Mouse (Mus musculus): ENCODE measurements at regions not wholly inside any gene's neighbourhood (a gene's known extent, or its start where the extent isn't known, plus 50 kb on each side); places are given as distances from the start of the nearest gene placed in this dataset.

GRCm38 (mm10) chr10:117458271-117459040 is 78.6 kb upstream of the Cpsf6 start:
- H3K4me3 ChIP-seq (replicated peaks): no peak overlapping the region
- no peak overlapping the region for H3K9ac ChIP-seq
- H3K27me3 ChIP-seq: no peaks in the 10 kb centered on the region
- 89% methylated on average over 11 of the region's 11 CpGs for WGBS
- H3K9me3 ChIP-seq (replicated peaks): no peaks in the 10 kb centered on the region
- no peaks in the 10 kb centered on the region for H3K36me3 ChIP-seq
- no peak overlapping the region for H3K27ac ChIP-seq
- ATAC-seq (replicated peaks; ENCODE audit: low FRiP score): no peak
- peaks cover 20% of the 10 kb centered on the region for H3K4me1 ChIP-seq
- H3K4me2 ChIP-seq: no peak overlapping the region

- Histone ChIP-seq H3K9me3 (replicated peaks) (no peaks in the 10 kb centered on the region), H3K4me3 (replicated peaks) (no peak overlapping the region), H3K9ac (no peak overlapping the region), H3K4me2 (no peak overlapping the region), H3K27ac (no peak overlapping the region), H3K4me1 (peaks cover 21% of the 10 kb centered on the region), H3K36me3 (no peaks in the 10 kb centered on the region), H3K27me3 (no peaks in the 10 kb centered on the region)
- ATAC-seq (replicated peaks; ENCODE audit: low FRiP score): no peak
- 69% methylated on average over 2 of the region's 2 CpGs for WGBS
Observed at GRCm38 (mm10) chr10:117457701-117457950, 77.8 kb upstream of the Cpsf6 start.

GRCm38 (mm10) chr10:117456904-117457700 is 77.3 kb upstream of the Cpsf6 start:
- peaks cover 25% of the 10 kb centered on the region for H3K4me1 ChIP-seq
- no peaks in the 10 kb centered on the region for H3K27me3 ChIP-seq
- H3K9ac ChIP-seq: no peak overlapping the region
- no peak overlapping the region for H3K4me2 ChIP-seq
- no peaks in the 10 kb centered on the region for H3K36me3 ChIP-seq
- WGBS: 47% methylated on average over 18 of the region's 18 CpGs
- no peak overlapping the region for H3K4me3 ChIP-seq (replicated peaks)
- ATAC-seq (replicated peaks; ENCODE audit: low FRiP score): peak; percentile 35
- peak overlapping the region; percentile 51; the same call in 1 of the 2 replicates for H3K27ac ChIP-seq
- H3K9me3 ChIP-seq (replicated peaks): no peaks in the 10 kb centered on the region

- Histone ChIP-seq H3K9ac (no peak overlapping the region), H3K27ac (peak overlapping the region; percentile 56), H3K4me1 (peaks cover 25% of the 10 kb centered on the region), H3K36me3 (no peaks in the 10 kb centered on the region), H3K9me3 (replicated peaks) (no peaks in the 10 kb centered on the region), H3K4me2 (no peak overlapping the region), H3K27me3 (no peaks in the 10 kb centered on the region), H3K4me3 (replicated peaks) (no peak overlapping the region)
- 49% methylated on average over 8 of the region's 8 CpGs for WGBS
- ATAC-seq (replicated peaks; ENCODE audit: low FRiP score): no peak
Observed at GRCm38 (mm10) chr10:117456427-117456826, 76.6 kb upstream of the Cpsf6 start.

GRCm38 (mm10) chr10:117455595-117456302 is 75.9 kb upstream of the Cpsf6 start:
- peaks cover 25% of the 10 kb centered on the region for H3K4me1 ChIP-seq
- H3K4me2 ChIP-seq: no peak overlapping the region
- ATAC-seq (replicated peaks; ENCODE audit: low FRiP score): no peak; the same call in 1 of the 2 replicates
- peak overlapping the region; percentile 56; the same call in 1 of the 2 replicates for H3K27ac ChIP-seq
- no peak overlapping the region for H3K9ac ChIP-seq
- WGBS: 56% methylated on average over 9 of the region's 9 CpGs
- H3K9me3 ChIP-seq (replicated peaks): no peaks in the 10 kb centered on the region
- no peaks in the 10 kb centered on the region for H3K36me3 ChIP-seq
- no peak overlapping the region for H3K4me3 ChIP-seq (replicated peaks)
- H3K27me3 ChIP-seq: no peaks in the 10 kb centered on the region

GRCm38 (mm10) chr10:117454711-117455591 is 75.1 kb upstream of the Cpsf6 start:
- Histone ChIP-seq H3K9ac (no peak overlapping the region), H3K27me3 (no peaks in the 10 kb centered on the region), H3K4me1 (peaks cover 25% of the 10 kb centered on the region), H3K9me3 (replicated peaks) (no peaks in the 10 kb centered on the region), H3K27ac (no peak overlapping the region), H3K4me3 (replicated peaks) (no peak overlapping the region), H3K36me3 (no peaks in the 10 kb centered on the region), H3K4me2 (no peak overlapping the region)
- no peak for ATAC-seq (replicated peaks; ENCODE audit: low FRiP score)
- 67% methylated on average over 12 of the region's 12 CpGs for WGBS

- ATAC-seq (replicated peaks; ENCODE audit: low FRiP score): no peak
Observed at GRCm38 (mm10) chr10:117454171-117454500, 74.3 kb upstream of the Cpsf6 start.

GRCm38 (mm10) chr10:117453406-117454170 is 73.8 kb upstream of the Cpsf6 start:
- 83% methylated on average over 7 of the region's 7 CpGs for WGBS
- Histone ChIP-seq H3K27ac (no peak overlapping the region), H3K36me3 (no peaks in the 10 kb centered on the region), H3K9ac (no peak overlapping the region), H3K4me2 (no peak overlapping the region), H3K27me3 (no peaks in the 10 kb centered on the region), H3K4me1 (peaks cover 25% of the 10 kb centered on the region), H3K9me3 (replicated peaks) (no peaks in the 10 kb centered on the region), H3K4me3 (replicated peaks) (no peak overlapping the region)
- no peak for ATAC-seq (replicated peaks; ENCODE audit: low FRiP score)

More at GRCm38 (mm10) chr10:117454171-117454500, 74.3 kb upstream of the Cpsf6 start:
- H3K9me3 ChIP-seq (replicated peaks): no peaks in the 10 kb centered on the region
- WGBS: 84% methylated on average over 3 of the region's 3 CpGs
- no peak overlapping the region for H3K9ac ChIP-seq
- H3K27ac ChIP-seq: no peak overlapping the region
- peaks cover 25% of the 10 kb centered on the region for H3K4me1 ChIP-seq
- no peaks in the 10 kb centered on the region for H3K27me3 ChIP-seq
- no peaks in the 10 kb centered on the region for H3K36me3 ChIP-seq
- H3K4me2 ChIP-seq: no peak overlapping the region
- H3K4me3 ChIP-seq (replicated peaks): no peak overlapping the region

- 45% methylated on average over 7 of the region's 7 CpGs for WGBS
- peaks cover 23% of the 10 kb centered on the region for H3K4me1 ChIP-seq
Observed at GRCm38 (mm10) chr10:117452190-117452950, 72.6 kb upstream of the Cpsf6 start.

GRCm38 (mm10) chr10:117451396-117452185 is 71.8 kb upstream of the Cpsf6 start:
- Histone ChIP-seq H3K36me3 (no peaks in the 10 kb centered on the region), H3K4me2 (no peak overlapping the region), H3K9me3 (replicated peaks) (no peaks in the 10 kb centered on the region), H3K27ac (no peak overlapping the region), H3K4me1 (peaks cover 16% of the 10 kb centered on the region), H3K27me3 (no peaks in the 10 kb centered on the region), H3K4me3 (replicated peaks) (no peak overlapping the region), H3K9ac (no peak overlapping the region)
- no peak for ATAC-seq (replicated peaks; ENCODE audit: low FRiP score)
- 90% methylated on average over 9 of the region's 9 CpGs for WGBS

More at GRCm38 (mm10) chr10:117452190-117452950, 72.6 kb upstream of the Cpsf6 start:
- H3K4me3 ChIP-seq (replicated peaks): no peak overlapping the region
- no peak overlapping the region for H3K9ac ChIP-seq
- H3K9me3 ChIP-seq (replicated peaks): no peaks in the 10 kb centered on the region
- no peaks in the 10 kb centered on the region for H3K36me3 ChIP-seq
- ATAC-seq (replicated peaks; ENCODE audit: low FRiP score): no peak
- H3K4me2 ChIP-seq: no peak overlapping the region
- no peaks in the 10 kb centered on the region for H3K27me3 ChIP-seq
- H3K27ac ChIP-seq: no peak overlapping the region
